Mouse (Mus musculus): ENCODE results near the gene Tmc8.
A peak's percentile ranks its signal among the peaks of the same experiment; 100 is the strongest.
"Not testable (repeated sequence)": the region's sequence is repeated elsewhere in the genome, so short reads cannot be mapped to it uniquely, and the experiment has no call there.

Tmc8 gene

GRCm38 (mm10) chr11:117794035-117794551 is 12.2 kb downstream of the Tmc8 start:
- DNase-seq (ENCODE audit: extremely low spot score, low spot score), result no peak

- DNase-seq (ENCODE audit: extremely low spot score, low spot score), result no peak
Observed at GRCm38 (mm10) chr11:117796954-117797353, 15.1 kb downstream of the Tmc8 start.

GRCm38 (mm10) chr11:117797511-117798159 is 15.8 kb downstream of the Tmc8 start, which contains the start of gene 6030468B19Rik:
Gene 6030468B19Rik, plus strand, starts transcription at chr11:117797660.
- DNase-seq (ENCODE audit: extremely low spot score, low spot score), result no peak

- no peak for DNase-seq (ENCODE audit: extremely low spot score, low spot score)
Observed at GRCm38 (mm10) chr11:117798160-117798541, 16.3 kb downstream of the Tmc8 start.

GRCm38 (mm10) chr11:117799174-117799573 is 17.3 kb downstream of the Tmc8 start:
- no peak for DNase-seq (ENCODE audit: extremely low spot score, low spot score)

GRCm38 (mm10) chr11:117800038-117800437 is 18.2 kb downstream of the Tmc8 start:
- DNase-seq (ENCODE audit: extremely low spot score, low spot score), result no peak

- DNase-seq (ENCODE audit: extremely low spot score, low spot score), result no peak
Observed at GRCm38 (mm10) chr11:117801650-117802049, 19.8 kb downstream of the Tmc8 start.

- no peak for DNase-seq (ENCODE audit: extremely low spot score, low spot score)
Observed at GRCm38 (mm10) chr11:117803166-117803688, 21.4 kb downstream of the Tmc8 start.

- DNase-seq (ENCODE audit: extremely low spot score, low spot score), result no peak
Observed at GRCm38 (mm10) chr11:117806781-117807180, 24.9 kb downstream of the Tmc8 start.

- DNase-seq (ENCODE audit: extremely low spot score, low spot score), result peak; percentile 81
Observed at GRCm38 (mm10) chr11:117809407-117810311, 27.8 kb downstream of the Tmc8 start, which contains the start of the genes Gm20708 and Syngr2. Gene Gm20708, plus strand, starts transcription at chr11:117809668. Gene Syngr2, plus strand, starts transcription at chr11:117809668.

- DNase-seq (ENCODE audit: extremely low spot score, low spot score), result peak; percentile 74
Observed at GRCm38 (mm10) chr11:117810401-117811046, 28.6 kb downstream of the Tmc8 start.

- no peak for DNase-seq (ENCODE audit: extremely low spot score, low spot score)
Observed at GRCm38 (mm10) chr11:117813867-117814266, 32.0 kb downstream of the Tmc8 start.

GRCm38 (mm10) chr11:117814704-117815366 is 33.0 kb downstream of the Tmc8 start:
- DNase-seq (ENCODE audit: extremely low spot score, low spot score), result no peak

- not testable (repeated sequence) for DNase-seq (ENCODE audit: extremely low spot score, low spot score)
Observed at GRCm38 (mm10) chr11:117815850-117816249, 34.0 kb downstream of the Tmc8 start.

GRCm38 (mm10) chr11:117816389-117816996 is 34.6 kb downstream of the Tmc8 start:
- DNase-seq (ENCODE audit: extremely low spot score, low spot score), result no peak

GRCm38 (mm10) chr11:117819095-117819494 is 37.2 kb downstream of the Tmc8 start:
- no peak for DNase-seq (ENCODE audit: extremely low spot score, low spot score)

- no peak for DNase-seq (ENCODE audit: extremely low spot score, low spot score)
Observed at GRCm38 (mm10) chr11:117820173-117820572, 38.3 kb downstream of the Tmc8 start.

- DNase-seq (ENCODE audit: extremely low spot score, low spot score), result no peak
Observed at GRCm38 (mm10) chr11:117821868-117822267, 40.0 kb downstream of the Tmc8 start.

GRCm38 (mm10) chr11:117822728-117823241 is 40.9 kb downstream of the Tmc8 start:
- no peak for DNase-seq (ENCODE audit: extremely low spot score, low spot score)

- DNase-seq (ENCODE audit: extremely low spot score, low spot score), result no peak
Observed at GRCm38 (mm10) chr11:117823411-117823810, 41.5 kb downstream of the Tmc8 start.

All from neural tube, embryonic 10.5 days (tissue).